Mouse (Mus musculus) c-Kit-negative CD71-positive TER-119-positive erythroid progenitor cells, embryonic 14.5 days (primary cell): ENCODE measurements around the gene Rassf4.

Source experiments
- DNase-seq: peaks from one replicate; pipeline ENCODE4 v3.0.0-alpha.2; 2013; ENCODE audit warnings: low read depth, low spot score

Rassf4 gene

GRCm38 (mm10) chr6:116673471-116674282 lies at the start of gene Rassf4:
Gene Rassf4, minus strand, starts transcription at chr6:116673952.
- DNase-seq = no peak

GRCm38 (mm10) chr6:116718920-116719319 lies 45.2 kb upstream of the Rassf4 start:
- DNase-seq = no peak

GRCm38 (mm10) chr6:116718361-116718760 lies 44.6 kb upstream of the Rassf4 start:
- no peak for DNase-seq

- no peak for DNase-seq
Measured at GRCm38 (mm10) chr6:116717851-116718250, 44.1 kb upstream of the Rassf4 start.

DNA sequence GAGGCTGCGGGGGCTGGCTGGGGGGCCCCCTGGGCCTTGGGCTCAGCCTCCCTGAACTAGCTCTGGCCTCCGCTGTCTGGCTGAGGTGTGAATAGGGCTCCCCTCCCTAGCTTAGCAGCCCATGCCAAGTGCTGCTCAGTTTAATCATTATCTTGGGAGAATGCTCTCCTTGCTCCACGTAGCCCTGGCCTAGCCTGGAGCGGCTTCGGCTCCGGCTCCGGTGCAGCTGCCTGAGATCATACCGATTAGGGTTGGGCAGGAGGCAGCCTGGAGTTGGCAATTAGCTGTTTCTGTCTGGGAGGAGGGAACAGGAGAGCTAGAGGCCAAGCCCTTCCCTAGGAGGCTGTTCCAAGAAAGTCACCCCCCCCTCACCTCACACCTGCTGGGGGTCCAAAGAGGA lies 42.9 kb upstream of the Rassf4 start, which contains the start of gene Tmem72:
Gene Tmem72 (minus strand): TSS at position 248 of the 400 bp plus-strand sequence.
- DNase-seq = no peak

DNA sequence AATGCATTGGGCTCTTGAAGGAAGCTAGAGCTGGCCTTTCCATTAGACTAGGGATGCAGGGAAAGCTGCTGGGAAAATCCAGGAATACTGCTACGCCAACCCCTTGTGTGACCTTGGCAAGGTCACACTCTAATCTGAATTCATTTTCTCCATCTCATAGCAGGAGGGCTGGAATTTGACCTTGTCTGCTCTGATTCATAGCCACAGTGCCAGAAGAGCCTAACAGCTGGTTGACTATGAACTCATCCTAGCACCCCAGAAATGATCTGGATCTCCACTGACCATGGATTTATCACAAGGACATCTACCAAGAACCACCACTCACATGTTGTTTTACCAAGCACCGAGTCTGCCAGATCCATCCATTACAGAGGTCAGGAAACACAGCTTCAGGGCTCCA lies 41.4 kb upstream of the Rassf4 start:
- DNase-seq = no peak

- DNase-seq = no peak
Measured at GRCm38 (mm10) chr6:116714576-116714975, 40.8 kb upstream of the Rassf4 start.

DNA sequence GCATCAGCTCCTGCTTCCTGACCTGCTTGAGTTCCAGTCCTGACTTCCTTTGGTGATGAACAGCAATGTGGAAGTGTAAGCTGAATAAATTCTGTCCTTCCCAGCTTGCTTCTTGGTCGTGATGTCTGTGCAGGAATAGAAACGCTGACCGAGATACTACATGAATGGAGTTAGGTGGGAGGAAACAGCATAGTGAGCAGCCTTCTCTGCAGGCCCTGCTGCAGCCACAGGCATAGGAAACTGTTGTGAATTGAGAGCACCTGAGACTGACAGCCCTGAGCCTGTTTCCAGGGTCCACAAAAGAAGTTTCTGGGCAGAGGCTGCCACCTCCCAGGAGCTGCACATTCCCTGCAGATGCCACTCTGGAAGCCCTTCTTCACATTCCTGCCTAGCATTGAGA lies 40.2 kb upstream of the Rassf4 start:
- DNase-seq = no peak

DNA sequence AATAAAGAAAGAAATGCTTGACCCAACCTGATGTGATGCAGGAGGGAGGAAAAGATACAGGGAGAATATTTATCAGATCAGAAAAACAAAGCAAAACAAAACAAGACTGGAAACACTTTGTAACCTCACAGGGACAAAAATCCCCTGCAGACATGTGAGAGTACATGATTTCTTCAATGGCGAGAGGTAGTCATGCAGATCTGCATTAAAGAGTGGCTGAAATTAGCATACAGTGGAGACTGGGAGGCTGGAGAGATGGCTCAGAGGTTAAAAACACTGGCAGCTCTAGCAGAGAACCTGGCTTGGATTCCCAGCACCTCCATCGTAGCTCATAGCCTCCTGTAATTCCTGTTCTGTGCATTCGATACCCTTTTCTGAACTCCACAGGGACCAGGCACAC lies 38.8 kb upstream of the Rassf4 start:
- DNase-seq = no peak

GRCm38 (mm10) chr6:116712062-116712461 lies 38.3 kb upstream of the Rassf4 start:
- DNase-seq = no peak

DNA sequence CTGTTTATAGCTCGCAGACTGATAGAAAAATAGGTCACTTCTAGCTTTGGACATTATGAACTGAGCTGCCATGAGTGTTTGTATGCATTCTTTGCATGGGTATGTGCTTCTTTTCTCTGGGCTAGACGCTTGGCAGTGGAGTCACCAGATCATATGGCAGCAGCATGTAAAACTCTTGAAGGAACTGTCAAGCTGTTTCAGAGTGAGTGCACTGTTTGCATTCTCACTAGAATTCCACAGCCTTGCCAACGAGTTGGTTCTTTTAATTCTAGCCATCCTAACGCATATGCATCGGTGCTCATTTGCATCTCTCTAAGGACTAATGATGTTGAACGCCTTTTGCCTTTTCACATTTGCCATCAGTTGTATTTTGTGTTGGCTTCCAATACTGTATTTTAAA lies 30.6 kb upstream of the Rassf4 start:
- DNase-seq = no peak

GRCm38 (mm10) chr6:116700821-116701220 lies 27.1 kb upstream of the Rassf4 start:
- DNase-seq = no peak

GRCm38 (mm10) chr6:116697896-116698425 lies 24.2 kb upstream of the Rassf4 start:
- no peak for DNase-seq

DNA sequence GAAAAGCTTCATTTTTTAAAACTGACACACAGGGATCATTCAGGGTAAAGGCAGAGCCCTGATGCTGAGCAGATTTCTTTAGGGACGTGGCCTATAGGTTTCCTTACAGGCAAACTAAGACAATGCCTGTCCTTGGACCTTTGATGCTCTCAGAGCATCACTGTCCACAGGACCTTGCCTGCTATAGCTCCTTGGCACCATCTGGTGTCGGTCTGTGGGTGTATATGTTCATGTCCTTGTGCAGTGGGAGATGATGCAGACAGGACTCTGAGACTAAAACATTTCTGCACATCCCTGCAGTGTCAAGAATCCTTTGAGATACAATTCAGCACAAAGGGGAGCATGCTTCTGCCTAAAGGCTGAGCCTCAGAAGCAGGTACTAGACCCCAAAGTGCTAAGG lies 23.7 kb upstream of the Rassf4 start:
- DNase-seq = no peak

GRCm38 (mm10) chr6:116694346-116694745 lies 20.6 kb upstream of the Rassf4 start:
- no peak for DNase-seq

- DNase-seq = no peak
Measured at GRCm38 (mm10) chr6:116693639-116694038, 19.9 kb upstream of the Rassf4 start.

DNA sequence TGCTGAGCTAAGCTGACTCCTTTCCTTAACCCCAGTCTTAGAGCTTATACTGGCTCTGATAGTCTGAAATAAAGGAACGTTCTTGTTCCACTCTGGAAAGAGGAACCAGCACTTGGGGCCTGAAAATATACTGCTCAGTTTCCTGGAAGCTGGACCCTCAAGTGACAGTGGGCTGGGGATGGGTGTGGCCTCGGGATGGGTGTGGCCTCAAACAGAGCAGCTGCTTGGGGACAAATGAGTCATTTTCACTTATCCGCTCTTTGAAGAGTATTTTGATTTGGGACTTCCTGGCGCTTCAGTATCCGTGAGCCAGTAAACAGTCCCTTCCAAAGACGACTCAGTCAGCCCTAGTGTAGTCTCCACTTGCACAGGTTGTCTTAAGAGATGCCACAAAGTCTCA lies 8.6 kb upstream of the Rassf4 start:
- no peak for DNase-seq

GRCm38 (mm10) chr6:116679563-116680288 lies 6.0 kb upstream of the Rassf4 start:
- no peak for DNase-seq

DNA sequence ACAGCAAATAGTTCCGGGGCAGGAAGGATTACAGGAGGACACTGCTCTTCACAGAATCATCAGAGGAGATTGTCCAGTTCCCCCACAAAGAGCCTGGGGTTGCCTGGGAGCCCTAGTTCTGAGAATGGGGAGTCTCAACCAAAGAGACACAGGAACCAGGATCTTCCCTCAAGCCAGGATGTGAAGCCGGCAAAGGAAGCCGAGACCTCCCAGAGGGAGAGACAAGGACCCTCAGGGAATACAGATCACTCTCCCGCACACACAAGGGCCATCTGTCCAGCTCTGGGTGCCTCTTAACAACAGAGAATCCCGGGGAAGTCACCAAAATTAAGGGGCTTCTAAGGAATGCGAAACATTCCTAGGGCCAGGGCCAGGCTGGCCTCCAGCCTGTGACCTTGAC lies 3.6 kb upstream of the Rassf4 start:
- DNase-seq = no peak

DNA sequence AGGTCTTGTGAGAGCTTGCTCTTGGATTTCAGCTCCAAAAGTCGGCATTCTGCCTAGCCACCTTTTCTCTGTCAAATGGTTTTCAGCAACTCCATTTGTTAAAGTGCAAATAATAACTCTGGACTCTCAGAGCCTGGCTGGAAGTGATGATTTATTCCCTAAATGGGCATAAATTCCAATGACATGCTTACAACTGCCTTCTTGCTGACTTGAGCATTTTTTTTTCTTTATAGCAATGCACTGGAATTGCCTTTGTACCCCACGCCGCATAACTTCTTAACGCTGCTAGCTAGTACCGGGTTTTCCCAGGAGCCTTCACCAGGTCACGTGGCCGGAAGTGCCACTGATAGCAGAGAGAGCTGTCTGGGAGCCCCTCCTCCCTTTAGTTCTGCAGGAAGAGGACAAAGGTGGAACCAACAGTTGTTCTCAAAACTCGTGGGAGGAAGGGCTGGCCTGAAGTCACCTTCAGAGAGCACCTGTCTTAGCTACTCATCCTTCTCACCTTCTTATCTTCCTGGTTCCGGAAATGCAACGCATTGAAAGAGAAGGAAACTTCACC lies 2.7 kb upstream of the Rassf4 start:
- no peak for DNase-seq

GRCm38 (mm10) chr6:116674283-116674886 lies 633 bp upstream of the Rassf4 start:
- DNase-seq = no peak

DNA sequence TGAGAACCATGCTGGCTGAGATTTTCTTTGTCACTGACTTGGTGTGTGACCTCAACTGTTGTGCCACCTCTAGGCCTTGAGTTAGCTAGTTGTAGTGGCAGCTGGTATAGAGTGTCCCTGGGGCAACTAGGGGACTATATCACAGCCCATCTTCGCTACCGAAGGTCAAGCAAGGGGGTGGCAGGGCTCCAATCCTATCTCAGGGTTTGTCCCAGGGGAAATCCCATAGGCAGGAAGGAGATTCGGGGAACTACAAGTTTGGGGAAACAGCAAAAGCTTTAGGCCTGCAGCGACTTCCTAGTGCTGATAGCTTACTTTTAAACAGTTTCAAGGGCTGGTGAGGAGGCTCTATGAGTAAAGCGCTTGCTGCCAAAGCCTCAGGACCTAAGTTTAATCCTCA lies 1.4 kb downstream of the Rassf4 start:
- DNase-seq = no peak
